Mouse (Mus musculus) common myeloid progenitor, adult 5-6 weeks (primary cell): ENCODE data around the gene Fam71d. TPM values are rescaled to one million over a fixed set of nuclear protein-coding genes. Genes with fewer than 3 reads are reported as not detected.

Source experiments
- ATAC-seq: replicated peaks from 2 replicates; pipeline ENCODE4 v1.8.0; 2016; ENCODE audit warnings: low read depth, mild to moderate bottlenecking, moderate TSS enrichment, inconsistent platforms; ENCODE audit not compliant: poor library complexity, severe bottlenecking
- total RNA-seq: library from RNA; stranded (forward); fragments of 200-1000, 187-1606 nt; gene quantifications from 2 replicates; pipeline ENCODE4 v1.2.3, GENCODE M21; 2017

The Fam71d gene
- 0.37 TPM in 1 of 2 replicates, not detected in the other for total RNA-seq

GRCm38 (mm10) chr12:78691325-78691724 lies at the start of gene Fam71d:
TSS of gene Fam71d (plus strand) at chr12:78691535.
- ATAC-seq, result no peak

DNA sequence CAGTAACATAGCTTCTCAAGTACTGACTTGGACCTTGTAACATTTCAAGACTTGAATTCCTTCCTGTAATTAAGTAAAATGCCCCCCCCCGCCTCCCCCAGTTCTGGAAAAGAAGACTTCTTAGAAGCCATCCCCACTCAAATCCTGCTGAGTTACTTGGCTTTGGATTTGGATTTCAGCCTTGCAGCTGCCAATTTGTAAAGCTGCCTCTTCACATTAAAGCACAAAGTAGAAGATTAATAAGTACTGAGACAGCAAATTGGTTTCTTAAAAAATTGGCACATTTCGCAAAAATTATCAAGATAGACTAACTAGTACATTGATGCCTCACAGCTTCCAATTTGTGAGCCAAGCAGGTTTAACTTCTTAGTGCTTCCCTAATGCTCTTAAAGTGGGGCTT lies 47.6 kb upstream of the Fam71d start:
- no peak for ATAC-seq

DNA sequence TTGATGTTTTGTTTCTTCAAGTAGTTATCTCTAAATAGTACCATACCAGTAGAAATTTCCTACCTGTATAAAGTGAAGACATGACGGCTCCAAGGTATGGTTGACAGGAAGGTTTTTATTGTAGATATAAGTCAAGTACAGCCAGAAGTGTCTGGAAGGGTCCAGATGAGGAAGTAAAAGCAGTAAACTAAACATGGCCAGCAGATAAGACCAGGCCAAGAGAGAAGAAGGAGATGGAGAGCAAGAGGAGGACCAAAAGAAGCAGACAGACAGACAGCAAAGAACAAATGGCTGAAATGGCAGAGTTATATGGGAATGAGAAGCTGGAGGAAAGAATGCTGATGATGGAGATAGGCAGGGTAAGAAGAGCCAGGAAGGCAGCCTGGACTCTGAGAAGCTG lies 46.1 kb upstream of the Fam71d start:
- no peak for ATAC-seq

GRCm38 (mm10) chr12:78659718-78660304 lies 31.5 kb upstream of the Fam71d start:
- ATAC-seq, result no peak

- no peak for ATAC-seq
Measured at GRCm38 (mm10) chr12:78678101-78678806, 13.1 kb upstream of the Fam71d start.

DNA sequence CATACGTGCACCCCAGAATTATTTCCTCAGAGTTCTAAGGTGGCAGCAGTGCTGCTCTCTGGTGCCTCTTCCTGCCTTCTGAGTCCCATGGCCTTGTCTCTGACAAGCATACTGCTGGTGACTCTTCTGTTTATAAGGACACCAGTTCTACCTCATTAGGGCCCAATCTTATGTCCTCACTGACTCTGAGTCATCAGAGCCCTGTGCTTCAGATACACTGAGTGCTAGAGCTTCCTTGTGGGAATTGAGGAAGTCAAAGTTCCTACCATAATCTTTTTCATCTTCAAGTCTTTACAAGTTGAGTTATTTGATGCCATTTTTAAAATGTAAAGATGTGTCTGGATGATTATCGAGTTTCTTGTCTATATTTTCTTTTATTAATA lies 12.5 kb upstream of the Fam71d start:
- ATAC-seq, result no peak

GRCm38 (mm10) chr12:78681048-78681447 lies 10.3 kb upstream of the Fam71d start:
- no peak for ATAC-seq

GRCm38 (mm10) chr12:78682279-78682678 lies 9.1 kb upstream of the Fam71d start:
- no peak for ATAC-seq

GRCm38 (mm10) chr12:78685669-78686215 lies 5.6 kb upstream of the Fam71d start:
- no peak for ATAC-seq

GRCm38 (mm10) chr12:78688876-78689275 lies 2.5 kb upstream of the Fam71d start:
- ATAC-seq, result no peak

- no peak for ATAC-seq
Measured at GRCm38 (mm10) chr12:78693281-78693680, 1.9 kb downstream of the Fam71d start.

DNA sequence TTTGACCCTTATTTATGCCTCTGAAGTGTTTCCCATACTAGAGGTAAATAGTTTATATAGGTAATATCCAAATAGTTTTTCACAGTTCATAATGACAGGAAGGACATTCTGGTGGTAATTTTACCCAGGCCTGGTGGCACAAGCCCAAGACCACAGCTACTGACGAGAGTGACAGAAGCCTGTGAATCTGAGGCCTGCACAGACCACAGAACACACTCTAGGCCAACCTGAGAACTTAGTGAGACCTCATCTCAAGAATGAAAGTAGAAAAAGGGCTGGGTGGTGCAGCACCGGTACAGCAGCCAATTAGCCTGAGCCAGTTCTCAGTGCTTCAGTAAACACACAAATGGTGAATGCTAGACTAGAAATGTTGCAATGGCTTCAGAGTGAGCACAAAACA lies 26.4 kb downstream of the Fam71d start:
- no peak for ATAC-seq

- no peak for ATAC-seq
Measured at GRCm38 (mm10) chr12:78727723-78728122, 36.4 kb downstream of the Fam71d start.

GRCm38 (mm10) chr12:78739633-78740032 lies 48.3 kb downstream of the Fam71d start:
- no peak for ATAC-seq

- no peak for ATAC-seq
Measured at GRCm38 (mm10) chr12:78740289-78740688, 49.0 kb downstream of the Fam71d start.

- ATAC-seq, result no peak
Measured at GRCm38 (mm10) chr12:78746226-78746625, 54.9 kb downstream of the Fam71d start.

DNA sequence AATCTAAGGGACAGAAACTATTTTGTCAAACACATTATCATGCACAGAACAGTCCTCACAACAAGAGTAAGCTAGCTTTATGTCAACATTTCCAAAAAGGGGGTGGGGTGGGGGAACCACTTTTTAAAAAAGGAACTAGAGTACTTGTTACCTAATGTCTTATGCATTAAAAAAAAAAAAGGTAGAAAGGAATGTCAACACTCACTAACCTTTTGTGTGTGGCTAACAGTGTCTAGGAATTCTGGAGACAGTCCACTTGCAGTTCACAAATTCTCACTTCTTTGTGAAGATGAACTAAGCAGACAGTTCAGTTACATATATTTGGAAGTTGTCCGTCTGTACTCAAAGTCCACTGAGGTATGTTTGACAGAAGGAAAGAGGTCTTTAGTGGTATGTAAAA lies 56.1 kb downstream of the Fam71d start:
- ATAC-seq, result no peak

DNA sequence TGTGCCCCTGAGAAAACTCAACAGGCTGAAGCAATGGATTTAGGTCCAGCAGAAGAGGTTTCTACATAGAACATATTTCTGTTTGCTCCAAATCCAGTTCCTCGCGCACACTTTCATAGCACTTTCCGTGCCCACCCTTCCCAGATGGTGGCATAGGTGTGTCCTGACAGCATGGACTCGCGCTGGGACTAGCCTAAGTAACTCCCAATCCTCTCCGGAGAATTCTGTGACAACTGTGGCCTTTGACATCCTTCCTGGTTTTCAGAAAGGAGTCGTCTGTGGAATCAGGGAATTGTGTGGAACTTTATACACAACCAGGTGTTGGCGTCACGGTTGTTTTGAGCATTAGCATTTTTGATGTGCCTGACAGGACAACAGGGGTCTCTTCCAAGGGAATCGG lies 56.8 kb downstream of the Fam71d start:
- ATAC-seq, result no peak

DNA sequence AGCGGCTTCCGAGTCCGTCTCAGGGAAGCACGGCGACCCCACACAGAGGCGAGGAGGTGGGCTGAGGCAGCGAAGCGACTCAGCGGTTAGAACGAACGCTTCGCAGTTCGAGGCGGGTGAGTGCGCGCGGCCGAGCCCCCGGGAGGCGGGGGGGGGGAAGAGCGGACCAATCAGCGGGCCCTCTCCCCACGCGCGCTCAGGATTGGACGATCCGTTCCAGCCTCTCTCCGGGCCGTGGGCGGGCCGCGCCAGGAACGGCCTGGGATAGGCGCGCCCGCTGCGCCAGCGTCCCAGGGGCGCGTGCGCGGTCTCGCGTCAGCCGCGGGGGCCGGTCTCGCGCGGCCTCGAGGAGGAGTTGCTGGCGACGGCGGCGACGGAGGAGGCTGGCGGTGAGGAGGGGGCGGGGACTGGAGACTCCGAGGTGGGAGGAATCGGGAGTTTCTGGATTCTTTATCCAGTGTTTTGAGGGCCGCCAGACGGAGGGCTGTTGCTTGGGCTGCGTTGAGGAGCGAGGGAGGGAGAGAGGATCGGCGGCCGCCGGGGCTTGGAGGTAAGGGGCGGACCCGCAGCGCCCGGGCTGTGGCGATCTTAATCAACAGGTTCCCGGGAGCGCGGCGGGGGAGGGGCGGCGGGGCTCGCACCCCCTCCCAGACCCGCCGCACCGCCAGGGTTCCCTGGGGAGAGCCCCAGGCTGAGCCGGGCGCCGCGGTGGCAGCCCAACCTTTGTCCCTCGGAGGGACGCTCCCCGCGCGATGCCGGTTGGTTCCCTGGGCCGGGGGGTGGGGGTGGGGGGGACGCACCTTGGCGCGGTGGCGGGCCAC lies 57.4 kb downstream of the Fam71d start, which contains the start of gene Mpp5:
Gene Mpp5, plus strand, starts transcription at position 351 of the 821 bp plus-strand sequence.
- ATAC-seq, result peak; percentile 96

GRCm38 (mm10) chr12:78749378-78749801 lies 58.1 kb downstream of the Fam71d start:
- ATAC-seq, result peak; percentile 27; the same call in 1 of the 2 replicates

DNA sequence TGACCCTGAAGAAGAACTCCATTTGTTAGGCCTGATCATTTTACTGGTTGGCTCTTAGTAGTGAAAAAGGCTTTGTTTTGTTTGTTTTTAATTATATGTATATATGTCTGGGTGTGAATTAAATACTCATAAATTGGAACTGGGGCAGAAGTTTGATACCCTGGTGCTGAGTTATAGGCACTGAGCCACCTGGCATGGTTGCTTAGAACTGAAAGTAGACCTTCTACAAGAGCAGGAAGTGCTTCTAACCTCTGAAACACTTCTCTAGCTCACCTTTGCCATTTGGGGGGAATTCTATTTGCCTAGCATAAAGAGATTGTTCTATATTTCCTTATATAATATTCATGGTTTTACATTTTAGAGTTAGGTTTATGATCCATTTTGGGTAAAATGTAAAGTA lies 70.6 kb downstream of the Fam71d start:
- ATAC-seq, result no peak
